ENCODE assay signal across 39 mouse cellular contexts in the genomic region with DNA sequence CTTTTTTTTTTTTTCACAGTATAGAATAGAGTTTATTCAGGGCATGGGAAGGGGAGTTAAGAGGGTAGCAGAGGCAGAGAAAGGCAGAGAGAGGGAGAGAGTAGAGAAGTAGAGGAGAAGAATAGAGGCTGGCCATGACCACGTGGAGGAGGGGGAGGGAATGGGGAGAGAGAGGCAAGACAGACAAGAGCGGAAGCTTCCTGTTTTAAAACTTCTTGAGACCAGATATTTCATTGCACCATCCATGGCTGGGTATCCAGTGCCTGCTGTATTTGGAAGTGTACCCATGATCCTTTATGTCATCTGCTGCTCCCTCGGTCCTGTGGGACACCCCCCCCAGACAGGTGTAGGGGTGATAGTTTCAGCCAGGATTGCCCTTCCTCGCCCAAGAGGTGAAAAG. TPM values are rescaled to one million over a fixed set of nuclear protein-coding genes. Genes with fewer than 3 reads are reported as not detected.
"Had no signal": no experiment of that assay in that cellular context is flagged by ENCODE, and none has a peak within 500 bp of the region (broad histone marks: within the 10 kb centered on the region; RNA-seq: fewer than 3 reads in every experiment).

No protein-coding gene starts in this region.

- H3K4me3 ChIP-seq: gastrocnemius, adult 2 months; heart, adult 2 months; heart, embryonic 13.5 days; heart, embryonic 15.5 days; hindbrain, embryonic 13.5 days; hindbrain, embryonic 15.5 days; kidney, embryonic 15.5 days; limb, embryonic 13.5 days; limb, embryonic 15.5 days; liver, embryonic 12.5 days had no signal

- ATAC-seq: hindbrain, postnatal 0 days; intestine, postnatal 0 days; liver, embryonic 12.5 days had no signal

- H3K27ac ChIP-seq: gastrocnemius, adult 2 months; heart, adult 2 months; heart, embryonic 13.5 days; heart, embryonic 15.5 days; hindbrain, embryonic 13.5 days; hindbrain, embryonic 15.5 days; hindbrain, postnatal 0 days; kidney, embryonic 15.5 days; kidney, postnatal 0 days; limb, embryonic 13.5 days; limb, embryonic 15.5 days; liver, embryonic 12.5 days had no signal

- DNase-seq: gastrocnemius, adult 2 months; gastrocnemius, postnatal 10 days; gastrocnemius, postnatal 25 days; heart, adult 11 months; heart, adult 2 months; heart, postnatal 14 days; heart, postnatal 36 days; kidney, adult 18-20 months; kidney, adult 8-10 months; kidney, postnatal 14 days; kidney, postnatal 36 days; layer of hippocampus, postnatal 36 days; left cerebral cortex, postnatal 4 days had no signal

RNA-seq across cellular contexts. Expression of a gene that starts 6.0 kb away (rescaled TPM):
- total RNA-seq: gastrocnemius, adult 2 months; gastrocnemius, postnatal 10 days; gastrocnemius, postnatal 4 days; heart, adult 2 months; heart, postnatal 14 days; heart, postnatal 36 days; hematopoietic stem cell, adult 5-6 weeks; hindbrain, postnatal 0 days; layer of hippocampus, adult 18-20 months; layer of hippocampus, postnatal 10 days; layer of hippocampus, postnatal 36 days; left cerebral cortex, adult 8-10 months; left cerebral cortex, postnatal 10 days; left cerebral cortex, postnatal 25 days had no signal
- polyA plus RNA-seq: heart, adult 2 months; heart, embryonic 11.5 days; heart, embryonic 13.5 days; heart, embryonic 15.5 days; heart, postnatal 0 days; hindbrain, embryonic 11.5 days; hindbrain, embryonic 13.5 days; hindbrain, embryonic 15.5 days; hindbrain, postnatal 0 days; intestine, embryonic 14.5 days; intestine, postnatal 0 days; kidney, embryonic 15.5 days; kidney, postnatal 0 days; large intestine, adult 2 months; limb, embryonic 11.5 days; limb, embryonic 13.5 days; limb, embryonic 15.5 days; liver, embryonic 12.5 days had no signal

RNA-seq across cellular contexts. Expression of a gene that starts 44.4 kb away (rescaled TPM):
- total RNA-seq: gastrocnemius, adult 2 months; gastrocnemius, postnatal 10 days; gastrocnemius, postnatal 25 days; gastrocnemius, postnatal 4 days; heart, adult 2 months; heart, postnatal 14 days; heart, postnatal 36 days; hematopoietic stem cell, adult 5-6 weeks; hindbrain, postnatal 0 days; layer of hippocampus, adult 18-20 months; layer of hippocampus, postnatal 10 days; layer of hippocampus, postnatal 36 days; left cerebral cortex, adult 18-20 months; left cerebral cortex, adult 8-10 months; left cerebral cortex, postnatal 10 days; left cerebral cortex, postnatal 25 days; left cerebral cortex, postnatal 4 days; liver, adult 2 months had no signal
- polyA plus RNA-seq: heart, adult 2 months; heart, embryonic 11.5 days; heart, embryonic 13.5 days; heart, embryonic 15.5 days; heart, postnatal 0 days; hindbrain, embryonic 11.5 days; hindbrain, embryonic 13.5 days; hindbrain, embryonic 15.5 days; hindbrain, postnatal 0 days; intestine, embryonic 14.5 days; intestine, postnatal 0 days; kidney, embryonic 15.5 days; kidney, postnatal 0 days; large intestine, adult 2 months; limb, embryonic 11.5 days; limb, embryonic 13.5 days; liver, embryonic 12.5 days had no signal
